Mouse (Mus musculus): Measurements from ENCODE around the gene Dact2.

GRCm38 (mm10) chr17:14178475-14178874 lies 25.6 kb downstream of the Dact2 start:
- TF ChIP-seq CTCF (IDR thresholded peaks at IDR 0.05; ENCODE audit: extremely low read depth, insufficient read depth, insufficient read length, insufficient replicate concordance) (no peak), POLR2A (IDR thresholded peaks at IDR 0.05; ENCODE audit: low read depth, low read length) (no peak)

Data from spleen, adult 2 months (tissue).